Mouse (Mus musculus): ENCODE data around the gene Rasa2.

DNA sequence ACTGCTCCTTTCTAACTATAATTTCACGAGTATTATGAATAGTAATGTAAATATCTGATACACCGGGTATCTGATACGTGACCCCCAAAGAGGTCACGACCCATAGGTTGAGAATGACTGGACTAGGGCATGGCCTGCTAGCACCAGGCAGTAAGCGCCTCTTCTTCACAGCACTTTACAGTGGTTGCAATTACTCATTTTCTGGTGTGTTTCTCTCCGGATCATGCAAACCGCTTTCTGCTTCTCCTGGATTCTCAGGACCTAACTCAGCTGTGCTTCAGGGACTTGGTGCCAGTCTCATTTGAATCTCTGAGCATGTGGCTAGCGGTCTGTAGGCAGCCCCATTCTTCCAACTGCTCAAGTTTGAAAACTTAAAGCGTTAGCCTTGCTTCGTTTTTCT, 45.3 kb upstream of the Rasa2 start:
- TF ChIP-seq CTCF (IDR thresholded peaks at IDR 0.05; ENCODE audit: low read depth) (no peak), EP300 (IDR thresholded peaks at IDR 0.05; ENCODE audit: low read depth) (no peak)

All from heart, postnatal 0 days (tissue).